Mouse (Mus musculus) spleen, adult 2 months (tissue): ENCODE data around the gene Anpep.

Experiments
- CTCF ChIP-seq: fragments of 200-500 bp; IDR thresholded peaks from 2 replicates; pipeline ENCODE4 v1.5.1; 2011; ENCODE audit warnings: mild to moderate bottlenecking, inconsistent platforms; ENCODE audit not compliant: insufficient read depth, insufficient read length, insufficient replicate concordance; ENCODE audit errors: extremely low read depth
- POLR2A ChIP-seq: fragments of 200-500 bp; IDR thresholded peaks from 2 replicates; pipeline ENCODE4 v1.6.1; 2011; ENCODE audit warnings: low read depth, low read length, inconsistent platforms

DNA sequence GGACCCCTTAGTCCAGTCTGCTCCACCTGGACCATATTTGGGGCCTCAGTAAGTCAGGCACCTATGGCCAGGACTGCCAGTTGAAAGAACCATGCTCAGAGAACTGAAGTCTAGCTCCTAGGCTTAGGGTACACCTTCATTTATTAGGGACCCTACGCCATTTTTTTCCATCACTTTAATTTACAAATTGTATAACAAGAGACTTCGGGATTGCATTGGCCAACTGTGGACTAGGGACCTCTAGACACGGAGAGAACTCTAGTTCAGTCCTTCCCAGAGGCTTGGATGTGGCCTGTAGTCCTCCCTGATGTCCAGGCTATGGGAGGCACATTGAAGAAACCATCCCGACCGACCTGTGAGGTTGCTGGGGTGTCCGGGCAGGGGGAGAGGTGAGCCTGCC lies 67.2 kb downstream of the Anpep start, which contains the start of gene Mesp1:
- TF ChIP-seq CTCF (no peak), POLR2A (no peak)
